Mouse (Mus musculus) intestine, embryonic 14.5 days (tissue): ENCODE data around the gene Hoxb5. TPM values are rescaled to one million over a fixed set of nuclear protein-coding genes. Genes with fewer than 3 reads are reported as not detected.

Experiments
- ATAC-seq: fragments of 200-750 bp; cut with Nextera tagmentation; replicated peaks from 2 replicates; pipeline ENCODE4 v1.8.0; 2017; ENCODE audit warnings: low read depth, moderate number of reproducible peaks, moderate TSS enrichment, moderate library complexity; ENCODE audit not compliant: low FRiP score, low TSS enrichment
- DNase-seq: peaks from one replicate; pipeline ENCODE4 v3.0.0-alpha.2; 2018; ENCODE audit warnings: low spot score
- H3K27ac ChIP-seq: fragments of 300-500 bp; sonication (generic); 2 replicates; pipeline ENCODE4 v1.5.1; 2014; ENCODE audit warnings: low read depth, mild to moderate bottlenecking, control low read depth
- H3K27me3 ChIP-seq: fragments of 300-500 bp; sonication (generic); replicated peaks from 2 replicates; pipeline ENCODE4 v1.6.1; 2014; ENCODE audit warnings: low read length, control low read depth; ENCODE audit not compliant: control insufficient read depth, insufficient read depth
- H3K36me3 ChIP-seq: fragments of 300-500 bp; sonication (generic); 2 replicates; pipeline ENCODE4 v1.6.1; 2014; ENCODE audit warnings: low read length, control low read depth; ENCODE audit not compliant: control insufficient read depth, insufficient read depth
- H3K4me1 ChIP-seq: fragments of 300-500 bp; sonication (generic); replicated peaks from 2 replicates; pipeline ENCODE4 v1.6.1; 2014; ENCODE audit warnings: low read length, control low read depth, mixed read lengths; ENCODE audit not compliant: control insufficient read depth, insufficient read depth
- H3K4me2 ChIP-seq: fragments of 300-500 bp; sonication (generic); 2 replicates; pipeline ENCODE4 v1.6.1; 2014; ENCODE audit warnings: low read length
- H3K4me3 ChIP-seq: fragments of 300-500 bp; sonication (generic); 2 replicates; pipeline ENCODE4 v1.5.1; 2014; ENCODE audit warnings: low read depth, low read length, control low read depth, mixed read lengths
- H3K9ac ChIP-seq: fragments of 300-500 bp; sonication (generic); 2 replicates; pipeline ENCODE4 v1.6.1; 2014; ENCODE audit warnings: mild to moderate bottlenecking, low read length
- H3K9me3 ChIP-seq: fragments of 300-500 bp; sonication (generic); 2 replicates; pipeline ENCODE4 v1.6.1; 2016; ENCODE audit warnings: low read length, control low read depth; ENCODE audit not compliant: control insufficient read depth
- WGBS: fragments of 180-500 bp; shearing (Covaris S2); extraction: QIAGEN DNeasy Blood & Tissue Kit; methylation state at CpG from one replicate; pipeline ENCODE4 v1.1.7; 2014; 5-methylcytosine and 5-hydroxymethylcytosine counted together
- polyA plus RNA-seq: library from polyadenylated mRNA; unstranded; fragments of >200 nt; fragmentation: Nextera tagmentation; extraction: Ambion mirVana; gene quantifications from 2 replicates; pipeline ENCODE4 v1.2.1, GENCODE M21; 2014

Gene Hoxb5
- polyA plus RNA-seq, 1 experiment from 2014 or later: 49.6 TPM

DNA sequence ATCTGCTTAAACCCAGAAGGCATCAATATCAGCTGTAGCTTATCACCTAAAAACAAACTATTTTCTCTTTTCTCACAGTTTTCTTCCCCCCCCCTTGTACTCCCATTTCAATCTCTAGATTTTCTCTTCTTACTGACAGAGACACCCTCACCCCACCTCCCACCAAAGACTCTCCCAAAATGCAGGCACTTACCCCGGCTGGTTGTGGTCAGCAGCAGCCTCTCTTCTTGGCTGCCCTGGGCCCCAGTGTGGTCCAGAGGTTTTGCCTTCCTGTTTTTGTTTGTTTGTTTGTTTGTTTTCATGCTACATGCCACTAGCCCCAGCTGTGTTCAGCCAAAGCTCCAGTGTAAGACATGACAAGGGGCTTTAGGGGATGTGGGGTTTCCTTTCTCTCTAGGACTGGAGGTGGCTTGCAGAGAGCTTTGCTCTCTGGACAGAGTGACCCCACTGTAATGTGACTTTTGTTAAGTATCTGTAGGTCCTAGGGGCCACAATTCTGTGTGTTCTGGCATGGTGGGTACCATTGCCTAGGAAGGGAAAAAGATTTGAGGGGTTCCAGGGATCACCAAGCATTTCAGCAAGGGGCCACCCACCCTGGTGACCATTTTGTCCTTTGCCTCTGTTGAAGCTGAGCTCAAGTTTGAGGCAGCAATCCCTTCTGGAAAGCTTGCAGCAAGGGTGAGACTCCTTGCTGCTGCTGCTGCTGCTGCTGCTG, 34.9 kb upstream of the Hoxb5 start:
- Histone ChIP-seq H3K27me3 (peaks cover 98% of the 10 kb centered on the region), H3K9ac (no peak overlapping the region), H3K4me1 (peaks cover 19% of the 10 kb centered on the region; the same call in 1 of the 2 replicates), H3K4me2 (no peak overlapping the region), H3K36me3 (no peaks in the 10 kb centered on the region), H3K27ac (no peak overlapping the region), H3K9me3 (no peaks in the 10 kb centered on the region), H3K4me3 (no peak overlapping the region; the same call in 1 of the 2 replicates)
- DNase-seq (peak; percentile 56), ATAC-seq (no peak)
- 28% methylated on average over 1 of the region's 1 CpGs for WGBS

DNA sequence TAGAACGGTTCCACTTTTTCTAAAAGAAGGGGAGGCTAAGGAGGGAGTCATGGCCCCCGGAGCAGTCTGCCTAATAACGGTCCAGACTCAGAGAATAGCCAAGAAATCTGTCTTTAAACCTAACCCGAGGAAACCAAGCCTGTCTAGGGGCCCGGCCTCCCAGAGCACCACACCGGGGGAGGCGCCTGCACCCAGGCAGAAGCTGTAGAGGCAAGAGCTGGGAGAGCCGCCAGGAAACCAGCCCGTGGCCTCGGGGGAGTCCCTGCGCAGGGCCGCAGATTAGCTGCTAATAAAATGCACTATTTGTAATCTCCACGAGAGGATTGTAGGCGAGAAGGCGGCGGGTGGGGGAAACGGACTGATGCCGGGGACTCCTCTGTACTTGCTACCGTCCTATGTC, 33.3 kb upstream of the Hoxb5 start:
- Histone ChIP-seq H3K9ac (no peak overlapping the region), H3K4me2 (no peak overlapping the region), H3K27me3 (peaks cover 98% of the 10 kb centered on the region), H3K27ac (no peak overlapping the region), H3K4me3 (no peak overlapping the region), H3K9me3 (no peaks in the 10 kb centered on the region), H3K36me3 (no peaks in the 10 kb centered on the region), H3K4me1 (0 out of 2 replicates have a peak, but pooled peaks cover 15% of the 10 kb centered on the region)
- ATAC-seq: no peak
- WGBS: 2% methylated on average over 19 of the region's 19 CpGs
- no peak for DNase-seq

DNA sequence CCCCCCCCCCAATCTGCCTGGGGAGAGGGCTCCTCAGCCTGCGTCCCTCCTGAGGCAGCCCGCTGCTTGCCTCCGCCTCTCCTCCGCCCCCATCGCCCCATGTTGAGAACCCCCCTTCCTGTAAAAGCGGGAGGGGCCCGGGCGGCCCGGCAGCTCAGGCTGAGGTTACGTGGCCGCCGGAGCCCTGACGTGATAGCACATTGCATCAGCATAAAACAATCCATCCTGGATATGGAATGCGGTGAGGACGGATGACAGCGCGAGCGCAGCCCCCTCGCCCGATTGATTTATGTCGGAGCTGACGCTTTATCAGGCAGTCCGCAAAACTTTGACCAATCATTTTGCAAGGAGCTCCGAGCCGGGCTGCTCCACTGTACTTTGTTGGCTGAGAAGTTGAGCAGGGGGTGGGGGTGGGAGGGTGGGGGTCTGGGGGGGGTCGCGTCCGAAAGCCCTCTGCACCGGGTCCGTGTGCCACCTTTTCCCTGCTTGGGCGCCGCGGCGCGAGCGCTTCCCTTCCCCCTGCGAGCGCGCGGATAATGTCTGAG, 32.1 kb upstream of the Hoxb5 start, which contains the start of gene Hoxb9:
TSS of gene Hoxb9 (plus strand) at position 462 of the 545 bp plus-strand sequence.
- no peaks in the 10 kb centered on the region for H3K9me3 ChIP-seq
- WGBS: under 1% methylated on average over 40 of the region's 40 CpGs
- ATAC-seq (peak; percentile 26; the same call in 1 of the 2 replicates), DNase-seq (no peak)
- 0 out of 2 replicates have a peak, but pooled peaks cover 15% of the 10 kb centered on the region for H3K4me1 ChIP-seq
- H3K4me2 ChIP-seq: peak within 1 kb of the TSS; percentile 49
- H3K9ac ChIP-seq: peak within 1 kb of the TSS; percentile 37; the same call in 1 of the 2 replicates
- peak within 1 kb of the TSS; percentile 41; the same call in 1 of the 2 replicates for H3K27ac ChIP-seq
- H3K27me3 ChIP-seq: peaks cover 99% of the 10 kb centered on the region
- peak within 1 kb of the TSS; percentile 30 for H3K4me3 ChIP-seq
- no peaks in the 10 kb centered on the region for H3K36me3 ChIP-seq

DNA sequence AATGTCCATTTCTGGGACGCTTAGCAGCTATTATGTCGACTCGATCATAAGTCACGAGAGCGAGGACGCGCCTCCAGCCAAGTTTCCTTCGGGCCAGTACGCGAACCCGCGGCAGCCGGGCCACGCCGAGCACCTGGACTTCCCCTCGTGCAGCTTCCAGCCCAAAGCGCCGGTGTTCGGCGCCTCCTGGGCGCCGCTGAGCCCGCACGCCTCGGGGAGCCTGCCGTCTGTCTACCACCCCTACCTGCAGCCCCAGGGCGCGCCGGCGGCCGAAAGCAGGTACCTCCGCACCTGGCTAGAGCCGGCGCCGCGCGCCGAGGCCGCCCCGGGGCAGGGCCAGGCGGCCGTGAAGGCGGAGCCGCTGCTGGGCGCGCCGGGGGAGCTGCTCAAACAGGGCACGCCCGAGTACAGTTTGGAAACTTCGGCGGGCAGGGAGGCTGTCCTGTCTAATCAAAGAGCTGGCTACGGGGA, 31.6 kb upstream of the Hoxb5 start:
- Histone ChIP-seq H3K27me3 (peaks cover 100% of the 10 kb centered on the region), H3K36me3 (no peaks in the 10 kb centered on the region), H3K9ac (peak overlapping the region; percentile 25; the same call in 1 of the 2 replicates), H3K4me2 (peak overlapping the region; percentile 49), H3K9me3 (no peaks in the 10 kb centered on the region), H3K4me1 (0 out of 2 replicates have a peak, but pooled peaks cover 15% of the 10 kb centered on the region), H3K4me3 (peak overlapping the region; percentile 30), H3K27ac (peak overlapping the region; percentile 41; the same call in 1 of the 2 replicates)
- WGBS: 1% methylated on average over 52 of the region's 52 CpGs
- DNase-seq (no peak), ATAC-seq (peak; percentile 63)

DNA sequence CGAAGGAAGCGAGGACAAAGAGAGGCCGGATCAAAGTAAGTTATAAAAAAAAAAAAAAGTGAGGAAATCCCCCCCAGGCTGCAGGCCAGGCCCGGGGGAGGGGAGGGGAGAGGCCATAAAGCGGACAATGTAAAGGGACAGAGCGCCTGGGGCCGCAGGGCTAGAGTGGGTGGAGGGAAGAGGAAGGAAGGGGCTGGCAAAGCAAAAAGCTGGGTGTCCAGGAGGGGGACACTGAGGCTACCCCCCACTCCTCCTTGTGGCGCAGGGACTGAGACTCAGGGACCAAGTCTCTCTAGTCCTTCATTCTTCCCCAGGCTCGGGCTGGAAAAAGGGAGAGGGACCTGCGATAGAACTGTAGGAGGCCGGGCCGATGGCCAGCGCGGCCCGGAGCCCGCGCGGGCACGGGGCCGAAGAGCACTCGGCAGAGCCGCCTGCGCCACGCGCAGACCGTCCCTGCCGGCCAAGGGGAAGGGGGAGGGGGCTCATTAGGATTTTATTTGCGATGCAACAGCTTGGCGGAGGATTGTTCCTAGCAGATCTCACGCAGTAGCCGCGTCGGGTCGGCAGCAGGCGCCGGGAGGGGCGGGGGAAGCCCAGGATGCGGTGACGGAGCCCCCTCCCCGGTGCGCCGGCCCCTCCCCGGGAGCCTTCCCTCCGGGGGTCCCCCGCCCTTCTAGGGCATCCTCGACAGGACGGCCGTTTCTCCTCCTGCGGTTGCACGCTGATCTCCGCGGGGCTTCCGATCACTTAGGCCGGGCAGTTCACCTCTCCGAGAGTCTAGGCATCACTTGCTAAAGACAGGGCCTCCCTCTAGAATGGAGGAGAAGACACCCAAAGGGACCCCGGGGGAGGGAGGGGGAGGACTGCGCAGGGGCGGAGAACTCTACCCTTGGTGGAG, 30.9 kb upstream of the Hoxb5 start:
- ATAC-seq (peak; percentile 18; the same call in 1 of the 2 replicates), DNase-seq (no peak)
- Histone ChIP-seq H3K9me3 (no peaks in the 10 kb centered on the region), H3K27ac (no peak overlapping the region), H3K4me3 (peak overlapping the region; percentile 30), H3K27me3 (peaks cover 100% of the 10 kb centered on the region), H3K4me1 (0 out of 2 replicates have a peak, but pooled peaks cover 16% of the 10 kb centered on the region), H3K36me3 (no peaks in the 10 kb centered on the region), H3K9ac (peak overlapping the region; percentile 37; the same call in 1 of the 2 replicates), H3K4me2 (peak overlapping the region; percentile 49)
- WGBS: 1% methylated on average over 56 of the region's 58 CpGs

DNA sequence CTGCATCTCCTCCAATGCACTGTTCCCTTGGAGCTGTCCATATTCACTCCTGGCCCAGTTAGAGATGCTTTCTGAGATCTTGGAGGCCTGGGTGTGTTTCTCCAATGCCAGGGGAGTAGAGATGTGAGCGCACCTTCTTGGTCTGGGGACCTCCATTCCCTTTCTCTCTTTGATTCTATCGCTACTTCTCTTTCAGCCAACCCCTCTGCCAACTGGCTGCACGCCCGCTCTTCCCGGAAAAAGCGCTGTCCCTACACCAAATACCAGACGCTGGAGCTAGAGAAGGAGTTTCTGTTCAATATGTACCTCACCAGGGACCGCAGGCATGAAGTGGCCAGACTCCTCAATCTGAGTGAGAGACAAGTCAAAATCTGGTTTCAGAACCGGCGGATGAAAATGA, 28.7 kb upstream of the Hoxb5 start:
- no peak overlapping the region for H3K27ac ChIP-seq
- no peak overlapping the region for H3K9ac ChIP-seq
- H3K9me3 ChIP-seq: no peaks in the 10 kb centered on the region
- 30% methylated on average over 10 of the region's 10 CpGs for WGBS
- ATAC-seq (no peak), DNase-seq (no peak)
- no peaks in the 10 kb centered on the region for H3K36me3 ChIP-seq
- H3K4me2 ChIP-seq: no peak overlapping the region
- no peak overlapping the region for H3K4me3 ChIP-seq
- peaks cover 22% of the 10 kb centered on the region; the same call in 1 of the 2 replicates for H3K4me1 ChIP-seq
- H3K27me3 ChIP-seq: peaks cover 98% of the 10 kb centered on the region

DNA sequence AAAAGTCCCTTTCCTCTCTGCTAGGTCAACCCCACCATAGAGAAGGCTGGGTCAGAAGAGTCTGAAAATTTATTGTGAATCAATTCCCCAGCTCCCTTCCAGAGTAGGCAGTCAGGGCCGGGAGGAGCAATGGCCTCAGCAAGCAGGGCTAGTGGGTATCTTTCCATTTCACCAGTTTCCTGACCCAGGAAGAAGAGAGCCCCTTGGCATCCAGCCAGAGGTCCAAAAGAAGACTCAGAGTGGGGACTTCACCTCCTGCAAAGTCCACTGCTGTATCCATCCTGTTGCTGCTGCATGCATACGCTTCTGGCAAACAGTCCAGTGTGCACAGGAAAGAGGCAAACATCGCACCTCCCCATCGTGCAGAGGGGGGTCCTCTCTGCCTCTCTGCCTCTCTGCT, 27.2 kb upstream of the Hoxb5 start:
- H3K27me3 ChIP-seq: peaks cover 90% of the 10 kb centered on the region
- ATAC-seq (no peak), DNase-seq (no peak)
- no peaks in the 10 kb centered on the region for H3K36me3 ChIP-seq
- H3K4me1 ChIP-seq: peaks cover 18% of the 10 kb centered on the region; the same call in 1 of the 2 replicates
- H3K4me3 ChIP-seq: no peak overlapping the region
- no peaks in the 10 kb centered on the region for H3K9me3 ChIP-seq
- 33% methylated on average over 4 of the region's 4 CpGs for WGBS
- H3K4me2 ChIP-seq: no peak overlapping the region
- no peak overlapping the region for H3K27ac ChIP-seq
- H3K9ac ChIP-seq: no peak overlapping the region
